Mouse (Mus musculus) olfactory bulb, adult 2 months (tissue): ENCODE measurements at regions not wholly inside any gene's neighbourhood (a gene's known extent, or its start where the extent isn't known, plus 50 kb on each side); places are given as distances from the start of the nearest gene placed in this dataset.

Experiments
- CTCF ChIP-seq: fragments of 200-500 bp; IDR thresholded peaks from 2 replicates; pipeline ENCODE4 v1.5.1; 2012; ENCODE audit warnings: low read depth, mild to moderate bottlenecking, low read length, moderate library complexity; ENCODE audit not compliant: insufficient read depth
- POLR2A ChIP-seq: fragments of 200-500 bp; IDR thresholded peaks from 2 replicates; pipeline ENCODE4 v1.6.1; 2012; ENCODE audit warnings: mild to moderate bottlenecking, low read depth, low read length, moderate library complexity; ENCODE audit not compliant: insufficient read depth

GRCm38 (mm10) chr1:166796931-166797330 lies 115.3 kb upstream of the Fmo9 start:
- no peak for TF ChIP-seq CTCF
- no peak for TF ChIP-seq POLR2A
